ENCODE assay signal across 8 mouse cellular contexts in genomic region chr3:108145534-108146445, GRCm38 (mm10). TPM values are rescaled to one million over a fixed set of nuclear protein-coding genes. Genes with fewer than 3 reads are reported as not detected.
A peak's percentile ranks its signal among the peaks of the same experiment; 100 is the strongest.
DNase-seq lines count a peak whose midpoint lies in the region; ATAC-seq and TF ChIP-seq lines count a peak whose summit lies in the region.

TSS of gene Gnai3 (minus strand) at chr3:108146146.

- peak; percentile 96 for TF ChIP-seq POLR2A in heart, adult 2 months (IDR thresholded peaks at IDR 0.05; ENCODE audit: insufficient read depth, low read depth, low read length)

- H3K9me3 ChIP-seq in embryonic facial prominence, embryonic 14.5 days (ENCODE audit: control insufficient read depth, low read length): no peaks in the 10 kb centered on the region
- H3K9me3 ChIP-seq in limb, embryonic 13.5 days: no peaks in the 10 kb centered on the region
- H3K9me3 ChIP-seq in midbrain, embryonic 16.5 days (replicated peaks; ENCODE audit: control insufficient read depth, low read length, poor library complexity, severe bottlenecking): no peaks in the 10 kb centered on the region

- intact Hi-C loops in heart, adult 2 months (cut with DNase I): loop anchor here (2.0 to 5.0 kb wide), 4 partner anchors 61 to 448 kb away; partner anchors contain the start of gene Ahcyl1

- H3K4me1 ChIP-seq in embryonic facial prominence, embryonic 14.5 days (ENCODE audit: control insufficient read depth, insufficient read depth, low read length): peaks cover 11% of the 10 kb centered on the region; the same call in 1 of the 2 replicates
- H3K4me1 ChIP-seq in heart, adult 2 months (ENCODE audit: control insufficient read depth, insufficient read depth, low read length): peaks cover 6% of the 10 kb centered on the region
- peaks cover 27% of the 10 kb centered on the region for H3K4me1 ChIP-seq in limb, embryonic 13.5 days
- H3K4me1 ChIP-seq in midbrain, embryonic 16.5 days (ENCODE audit: control insufficient read depth, insufficient read depth, low read length): peaks cover 32% of the 10 kb centered on the region

- peak within 1 kb of the TSS; percentile 88 for H3K4me2 ChIP-seq in embryonic facial prominence, embryonic 14.5 days (ENCODE audit: low read depth, low read length)
- peak within 1 kb of the TSS; percentile 85 for H3K4me2 ChIP-seq in limb, embryonic 13.5 days (replicated peaks)
- peak within 1 kb of the TSS; percentile 91 for H3K4me2 ChIP-seq in midbrain, embryonic 16.5 days (ENCODE audit: low read length)

- peak within 1 kb of the TSS; percentile 78 for H3K9ac ChIP-seq in embryonic facial prominence, embryonic 14.5 days (ENCODE audit: low read depth, low read length)
- peak within 1 kb of the TSS; percentile 96 for H3K9ac ChIP-seq in heart, adult 2 months (ENCODE audit: low read depth, low read length)
- peak within 1 kb of the TSS; percentile 95 for H3K9ac ChIP-seq in limb, embryonic 13.5 days
- peak within 1 kb of the TSS; percentile 97 for H3K9ac ChIP-seq in midbrain, embryonic 16.5 days (ENCODE audit: low read depth, low read length)

- TF ChIP-seq EP300 in heart, adult 2 months (IDR thresholded peaks at IDR 0.05; ENCODE audit: insufficient read depth, low read depth, low read length): 0 out of 2 replicates have a peak, but pooled peaks have one; percentile 8

- 0 out of 2 replicates have a peak, but pooled peaks cover 5% of the 10 kb centered on the region for H3K36me3 ChIP-seq in embryonic facial prominence, embryonic 14.5 days (ENCODE audit: control insufficient read depth, insufficient read depth, low read length)
- peaks cover 3% of the 10 kb centered on the region; the same call in 1 of the 2 replicates for H3K36me3 ChIP-seq in heart, adult 2 months (ENCODE audit: control insufficient read depth, insufficient read depth, low read length)
- H3K36me3 ChIP-seq in limb, embryonic 13.5 days: peaks cover 5% of the 10 kb centered on the region; the same call in 1 of the 2 replicates
- H3K36me3 ChIP-seq in midbrain, embryonic 16.5 days (ENCODE audit: control insufficient read depth, insufficient read depth, low read length): no peaks in the 10 kb centered on the region

- DNase-seq in 3T3-L1 (ENCODE audit: low read depth, low spot score): peak; percentile 96
- DNase-seq in adrenal gland, postnatal 4 days (ENCODE audit: low spot score in 2 of 2): peak; percentile 69 to 83
- peak; percentile 98 for DNase-seq in embryonic facial prominence, embryonic 14.5 days (ENCODE audit: low spot score)
- peak; percentile 92 to 94 for DNase-seq in heart, adult 2 months
- DNase-seq in kidney, adult 8-10 months: peak; percentile 91 to 93
- peak; percentile 82 to 93 for DNase-seq in spleen, postnatal 10 days (ENCODE audit: low spot score in 2 of 2)

- WGBS in embryonic facial prominence, embryonic 14.5 days: under 1% methylated on average over 54 of the region's 63 CpGs
- under 1% methylated on average over 63 of the region's 63 CpGs for WGBS in heart, adult 2 months
- WGBS in limb, embryonic 13.5 days: under 1% methylated on average over 63 of the region's 63 CpGs
- under 1% methylated on average over 63 of the region's 63 CpGs for WGBS in midbrain, embryonic 16.5 days

- H3K27me3 ChIP-seq in embryonic facial prominence, embryonic 14.5 days (replicated peaks; ENCODE audit: control insufficient read depth, insufficient read depth, low read length): no peaks in the 10 kb centered on the region
- H3K27me3 ChIP-seq in heart, adult 2 months (ENCODE audit: control insufficient read depth, insufficient read depth, low read length): no peaks in the 10 kb centered on the region
- no peaks in the 10 kb centered on the region for H3K27me3 ChIP-seq in limb, embryonic 13.5 days
- H3K27me3 ChIP-seq in midbrain, embryonic 16.5 days (ENCODE audit: control insufficient read depth, insufficient read depth, low read depth, low read length): no peaks in the 10 kb centered on the region

- peak within 1 kb of the TSS; percentile 94 for H3K4me3 ChIP-seq in embryonic facial prominence, embryonic 14.5 days (ENCODE audit: low read depth, low read length)
- peak within 1 kb of the TSS; percentile 95 for H3K4me3 ChIP-seq in heart, adult 2 months
- H3K4me3 ChIP-seq in limb, embryonic 13.5 days: peak within 1 kb of the TSS; percentile 97
- peak within 1 kb of the TSS; percentile 100 for H3K4me3 ChIP-seq in midbrain, embryonic 16.5 days (ENCODE audit: low read depth, low read length)

- peak within 1 kb of the TSS; percentile 89 for H3K27ac ChIP-seq in embryonic facial prominence, embryonic 14.5 days (replicated peaks; ENCODE audit: low read depth, low read length)
- peak within 1 kb of the TSS; percentile 96 for H3K27ac ChIP-seq in heart, adult 2 months
- peak within 1 kb of the TSS; percentile 89 for H3K27ac ChIP-seq in limb, embryonic 13.5 days
- H3K27ac ChIP-seq in midbrain, embryonic 16.5 days (ENCODE audit: low read length): peak within 1 kb of the TSS; percentile 95

- TF ChIP-seq CTCF in heart, adult 2 months (IDR thresholded peaks at IDR 0.05): peak; percentile 41

- peaks cover 2% of the 10 kb centered on the region for H3K79me2 ChIP-seq in heart, adult 2 months (replicated peaks; ENCODE audit: control insufficient read depth, insufficient read depth, low read length)

- peak; percentile 97 for ATAC-seq in embryonic facial prominence, embryonic 14.5 days (ENCODE audit: low read depth)
- ATAC-seq in limb, embryonic 13.5 days (ENCODE audit: low FRiP score, low read depth): peak; percentile 92
- peak; percentile 96 for ATAC-seq in midbrain, embryonic 16.5 days

RNA-seq across cellular contexts. Expression of gene Gnai3, which starts in this region (rescaled TPM):
- 100 to 1,000 TPM; 128 to 135 TPM for total RNA-seq in adrenal gland, postnatal 4 days (2021)
- 157 and 172 TPM in 2 replicates for polyA plus RNA-seq in embryonic facial prominence, embryonic 14.5 days (2014; fragmentation: Nextera tagmentation; extraction: Ambion mirVana)
- 10 to 100 TPM; 16.5 to 18.1 TPM for total RNA-seq in heart, adult 2 months (2021)
- polyA plus RNA-seq in heart, adult 2 months (2012; rRNA removed): 7.5 and 18.7 TPM in 2 replicates
- 184 and 193 TPM in 2 replicates for polyA plus RNA-seq in limb, embryonic 13.5 days (2015; fragmentation: Nextera tagmentation; extraction: Ambion mirVana)
- polyA plus RNA-seq in midbrain, embryonic 16.5 days (2015; fragmentation: Nextera tagmentation; extraction: Ambion mirVana): 115 and 125 TPM in 2 replicates

Comparison
In these comparisons a context has a peak if more than half of its experiments do, and no peak if none do; other contexts are left out.
1. Peak in every context shown above with its lines: DNase-seq, ATAC-seq, H3K4me3 ChIP-seq and H3K27ac ChIP-seq.
2. RNA of gene Gnai3 (total RNA-seq): 128 to 135 TPM in adrenal gland, postnatal 4 days; 16.5 to 18.1 TPM in heart, adult 2 months; every median in the first group is over 4 times any median in the second.